Mouse (Mus musculus) thymus, adult 2 months (tissue): ENCODE measurements around the gene Amd1.

ENCODE experiments used
- CTCF ChIP-seq: fragments of 200-500 bp; IDR thresholded peaks from 2 replicates; pipeline ENCODE4 v1.5.1; 2012; ENCODE audit warnings: mild to moderate bottlenecking, control low read depth, low read length, moderate library complexity, borderline replicate concordance; ENCODE audit not compliant: control insufficient read depth, poor library complexity, insufficient read depth; ENCODE audit errors: extremely low read depth
- POLR2A ChIP-seq: fragments of 200-500 bp; IDR thresholded peaks from 2 replicates; pipeline ENCODE4 v1.6.1; 2012; ENCODE audit warnings: mild to moderate bottlenecking, low read length, control low read depth, moderate library complexity; ENCODE audit not compliant: control insufficient read depth, poor library complexity, insufficient read depth; ENCODE audit errors: extremely low read depth

- TF ChIP-seq CTCF (no peak), POLR2A (no peak)
These were observed 49.2 kb upstream of the Amd1 start for GRCm38 (mm10) chr10:40351156-40351555.
